Mouse (Mus musculus) spleen, adult 2 months (tissue): ENCODE results near the gene Galp.

Experiments used
- CTCF ChIP-seq: fragments of 200-500 bp; IDR thresholded peaks from 2 replicates; pipeline ENCODE4 v1.5.1; 2011; ENCODE audit warnings: mild to moderate bottlenecking, inconsistent platforms; ENCODE audit not compliant: insufficient read depth, insufficient read length, insufficient replicate concordance; ENCODE audit errors: extremely low read depth
- POLR2A ChIP-seq: fragments of 200-500 bp; IDR thresholded peaks from 2 replicates; pipeline ENCODE4 v1.6.1; 2011; ENCODE audit warnings: low read depth, low read length, inconsistent platforms

GRCm38 (mm10) chr7:6186756-6187155 lies 10.1 kb upstream of the Galp start:
- TF ChIP-seq POLR2A (no peak), CTCF (no peak)
